Mouse (Mus musculus) kidney, embryonic 15.5 days (tissue): ENCODE results near the gene Camk2n1. TPM values are rescaled to one million over a fixed set of nuclear protein-coding genes. Genes with fewer than 3 reads are reported as not detected.

Experiments
- ATAC-seq: fragments of 200-750 bp; cut with Nextera tagmentation; replicated peaks from 2 replicates; pipeline ENCODE4 v1.8.0; 2017; ENCODE audit warnings: moderate TSS enrichment; ENCODE audit not compliant: low FRiP score
- H3K27ac ChIP-seq: fragments of 300-500 bp; sonication (generic); 2 replicates; pipeline ENCODE4 v1.5.1; 2015; ENCODE audit warnings: mild to moderate bottlenecking, inconsistent platforms
- H3K27me3 ChIP-seq: fragments of 300-500 bp; sonication (generic); 2 replicates; pipeline ENCODE4 v1.6.1; 2015; ENCODE audit warnings: inconsistent platforms
- H3K36me3 ChIP-seq: fragments of 300-500 bp; sonication (generic); 2 replicates; pipeline ENCODE4 v1.6.1; 2015; ENCODE audit warnings: inconsistent platforms
- H3K4me1 ChIP-seq: fragments of 300-500 bp; sonication (generic); 2 replicates; pipeline ENCODE4 v1.6.1; 2015; ENCODE audit warnings: inconsistent platforms
- H3K4me2 ChIP-seq: fragments of 300-500 bp; sonication (generic); 2 replicates; pipeline ENCODE4 v1.6.1; 2015; ENCODE audit warnings: moderate library complexity, mild to moderate bottlenecking, inconsistent platforms
- H3K4me3 ChIP-seq: fragments of 300-500 bp; sonication (generic); replicated peaks from 2 replicates; pipeline ENCODE4 v1.5.1; 2015; ENCODE audit warnings: mild to moderate bottlenecking, inconsistent platforms
- H3K9ac ChIP-seq: fragments of 300-500 bp; sonication (generic); 2 replicates; pipeline ENCODE4 v1.6.1; 2015; ENCODE audit warnings: mild to moderate bottlenecking, inconsistent platforms
- H3K9me3 ChIP-seq: fragments of 300-500 bp; sonication (generic); replicated peaks from 2 replicates; pipeline ENCODE4 v1.6.1; 2016; ENCODE audit warnings: inconsistent platforms
- WGBS: fragments of 180-500 bp; shearing (Covaris S2); methylation state at CpG from one replicate; pipeline ENCODE4 v1.1.7; 2015; ENCODE audit warnings: mixed read lengths; 5-methylcytosine and 5-hydroxymethylcytosine counted together
- polyA plus RNA-seq: library from polyadenylated mRNA; unstranded; fragments of >200 nt; fragmentation: Nextera tagmentation; extraction: Ambion mirVana; gene quantifications from 2 replicates; pipeline ENCODE4 v1.2.1, GENCODE M21; 2015

The Camk2n1 gene
- polyA plus RNA-seq, 1 experiment from 2014 or later = 7.6 TPM

DNA sequence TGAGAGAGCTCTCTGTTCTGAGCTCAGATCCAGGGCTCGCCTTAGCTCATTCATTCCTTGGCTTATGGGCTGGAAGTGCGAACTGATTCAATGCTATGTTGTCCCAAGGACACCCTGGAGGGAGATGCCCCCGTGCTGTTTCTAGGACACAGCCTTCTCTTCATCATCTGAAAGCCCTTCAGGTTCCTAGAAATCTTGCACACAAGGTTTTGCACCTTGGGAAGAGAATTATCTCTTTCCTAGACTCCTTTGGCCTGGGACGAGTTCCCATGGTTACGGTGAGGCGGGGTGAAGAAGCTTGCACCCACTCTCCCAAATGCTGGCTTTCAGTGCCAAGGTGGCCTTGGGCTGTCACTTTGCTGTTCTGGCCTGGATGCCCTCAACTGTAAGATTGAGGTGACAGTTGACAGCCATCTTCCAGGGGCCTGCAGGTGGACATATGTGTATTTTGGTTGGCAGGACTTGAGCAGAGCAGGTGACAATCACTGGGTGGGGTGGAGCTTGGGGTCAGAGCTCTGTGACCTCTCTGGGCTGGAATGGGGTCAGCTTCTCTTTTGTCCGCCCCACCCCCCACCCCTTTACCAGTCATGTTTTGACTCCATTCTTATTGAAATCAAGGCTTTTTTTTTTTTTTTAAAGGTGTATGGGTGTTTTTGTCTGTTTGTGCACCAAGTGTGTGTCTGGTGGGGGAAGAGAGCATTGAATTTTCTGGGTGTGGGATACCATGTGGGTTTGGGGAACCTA is 5.1 kb upstream of the Camk2n1 start:
- H3K9ac ChIP-seq = no peak overlapping the region
- no peak overlapping the region for H3K4me3 ChIP-seq
- H3K4me1 ChIP-seq = peaks cover 29% of the 10 kb centered on the region
- no peaks in the 10 kb centered on the region for H3K9me3 ChIP-seq
- ATAC-seq = no peak
- 74% methylated on average over 7 of the region's 7 CpGs for WGBS
- H3K36me3 ChIP-seq = no peaks in the 10 kb centered on the region
- H3K27me3 ChIP-seq = peaks cover 24% of the 10 kb centered on the region
- H3K4me2 ChIP-seq = no peak overlapping the region
- H3K27ac ChIP-seq = no peak overlapping the region

DNA sequence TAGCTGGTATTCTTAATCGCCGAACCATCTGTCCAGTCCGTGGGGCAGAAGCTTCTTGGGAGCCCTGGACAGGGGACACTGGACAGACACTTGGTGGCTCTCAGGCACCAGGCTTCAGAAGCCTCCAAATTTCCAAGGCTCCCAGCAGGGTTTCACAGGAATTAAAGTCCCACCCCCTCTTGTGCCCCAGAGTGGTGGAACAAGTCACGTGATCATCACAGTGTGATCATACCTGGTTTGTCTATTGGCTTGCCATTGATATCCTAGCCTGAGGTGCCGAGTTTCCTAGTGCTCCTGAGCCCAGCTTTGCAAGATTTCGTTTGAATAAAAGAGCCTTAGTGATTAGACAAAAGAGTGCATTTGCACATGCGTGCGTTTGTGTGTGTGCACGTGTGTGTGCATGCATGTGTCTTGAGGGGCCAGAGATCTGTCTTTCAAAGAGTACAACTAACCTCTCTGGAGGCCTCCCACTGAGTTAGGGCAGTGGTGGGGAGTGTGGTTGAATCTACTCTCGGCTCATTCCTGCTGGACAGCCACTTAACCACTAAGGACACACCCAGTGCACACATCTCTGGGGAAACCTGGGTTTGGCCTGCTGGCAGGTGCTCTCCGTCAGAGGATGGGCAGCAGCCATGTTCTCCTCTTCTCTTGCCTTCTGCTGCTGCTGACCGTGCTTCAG is 4.3 kb upstream of the Camk2n1 start:
- WGBS = 66% methylated on average over 12 of the region's 12 CpGs
- H3K9ac ChIP-seq = no peak overlapping the region
- H3K36me3 ChIP-seq = no peaks in the 10 kb centered on the region
- peaks cover 29% of the 10 kb centered on the region for H3K4me1 ChIP-seq
- no peak overlapping the region for H3K4me3 ChIP-seq
- peaks cover 24% of the 10 kb centered on the region for H3K27me3 ChIP-seq
- H3K9me3 ChIP-seq = no peaks in the 10 kb centered on the region
- no peak overlapping the region for H3K4me2 ChIP-seq
- no peak for ATAC-seq
- no peak overlapping the region for H3K27ac ChIP-seq

DNA sequence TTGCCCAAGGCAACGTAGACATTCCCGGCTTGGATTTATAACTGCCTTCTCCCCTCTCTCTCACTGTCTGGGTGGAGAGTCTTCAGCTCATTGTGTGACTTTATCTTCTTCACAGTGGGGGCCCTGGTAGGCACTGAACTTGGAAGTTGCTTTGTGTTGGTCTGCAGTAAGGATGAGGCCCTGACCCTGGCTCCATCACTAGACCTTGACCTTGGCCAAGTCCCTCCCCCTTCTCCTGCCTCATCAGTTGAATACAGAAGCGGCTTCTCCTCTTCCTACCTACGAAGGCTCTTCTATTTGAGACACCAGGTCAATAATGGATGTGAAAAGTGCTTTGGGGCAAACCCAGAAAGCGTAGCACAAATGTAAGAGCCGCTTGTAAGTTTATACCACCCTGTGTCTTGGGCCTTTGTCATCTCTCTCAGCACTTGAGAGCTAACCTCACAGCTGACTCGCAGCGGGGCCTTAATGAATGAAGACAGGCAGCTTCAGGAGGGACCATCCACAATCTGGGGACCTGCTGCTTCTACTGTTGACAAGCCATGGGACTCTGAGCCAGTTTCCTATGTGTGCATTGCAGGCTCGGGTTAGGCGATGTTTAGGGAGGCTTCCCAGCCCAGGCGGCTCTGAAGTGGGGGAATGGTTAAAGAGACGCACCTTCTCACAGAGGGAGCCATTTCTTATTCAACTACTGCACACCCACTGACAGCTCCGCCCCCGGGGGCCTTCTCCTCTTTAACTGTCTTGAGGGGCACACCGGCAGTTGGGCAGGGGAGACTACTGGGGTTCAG is 1.6 kb upstream of the Camk2n1 start:
- Histone ChIP-seq H3K36me3 (no peaks in the 10 kb centered on the region), H3K9me3 (no peaks in the 10 kb centered on the region), H3K9ac (no peak overlapping the region), H3K4me1 (peaks cover 44% of the 10 kb centered on the region), H3K4me2 (no peak overlapping the region), H3K27ac (peak overlapping the region; percentile 97; the same call in 1 of the 2 replicates), H3K4me3 (no peak overlapping the region), H3K27me3 (peaks cover 11% of the 10 kb centered on the region)
- 42% methylated on average over 15 of the region's 15 CpGs for WGBS
- ATAC-seq = no peak

DNA sequence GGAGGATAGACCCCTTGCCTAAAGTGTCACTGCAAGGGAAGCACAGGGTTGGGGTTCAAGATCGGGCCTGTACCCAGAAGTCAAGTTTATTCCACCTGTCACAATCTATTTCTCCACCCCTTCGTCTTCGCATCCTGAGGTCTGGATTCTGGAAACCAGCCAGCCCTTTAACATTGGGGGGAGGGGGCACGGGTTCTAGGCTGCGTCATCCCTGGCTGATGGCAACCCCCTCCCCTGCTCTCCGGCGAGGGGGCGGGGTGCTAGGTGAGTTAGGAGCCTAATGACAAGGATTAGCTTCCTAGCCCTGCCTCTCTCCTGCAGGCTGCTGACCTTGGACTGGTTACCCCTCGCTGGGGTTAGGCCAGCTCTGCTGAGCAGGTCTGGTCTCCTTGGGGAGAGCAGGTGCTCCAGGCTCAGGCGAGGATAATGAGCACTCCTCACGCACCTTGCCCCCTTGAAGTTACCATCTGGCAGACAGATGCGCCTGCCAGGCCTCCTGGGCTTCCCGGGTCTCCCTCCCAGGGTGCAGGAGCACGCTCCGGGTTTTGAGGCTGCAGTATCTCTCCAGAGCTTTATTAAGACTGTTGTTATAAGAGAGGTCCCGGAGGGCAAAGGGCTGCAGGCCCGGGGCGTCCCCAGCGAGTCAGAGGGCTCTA is 889 bp upstream of the Camk2n1 start:
- Histone ChIP-seq H3K36me3 (no peaks in the 10 kb centered on the region; the same call in 1 of the 2 replicates), H3K4me1 (peaks cover 44% of the 10 kb centered on the region), H3K9me3 (no peaks in the 10 kb centered on the region), H3K4me2 (peak overlapping the region; percentile 81), H3K4me3 (peak overlapping the region; percentile 97), H3K9ac (peak overlapping the region; percentile 98; the same call in 1 of the 2 replicates), H3K27ac (peak overlapping the region; percentile 97), H3K27me3 (peaks cover 11% of the 10 kb centered on the region)
- peak; percentile 34 for ATAC-seq
- WGBS = 12% methylated on average over 19 of the region's 19 CpGs

DNA sequence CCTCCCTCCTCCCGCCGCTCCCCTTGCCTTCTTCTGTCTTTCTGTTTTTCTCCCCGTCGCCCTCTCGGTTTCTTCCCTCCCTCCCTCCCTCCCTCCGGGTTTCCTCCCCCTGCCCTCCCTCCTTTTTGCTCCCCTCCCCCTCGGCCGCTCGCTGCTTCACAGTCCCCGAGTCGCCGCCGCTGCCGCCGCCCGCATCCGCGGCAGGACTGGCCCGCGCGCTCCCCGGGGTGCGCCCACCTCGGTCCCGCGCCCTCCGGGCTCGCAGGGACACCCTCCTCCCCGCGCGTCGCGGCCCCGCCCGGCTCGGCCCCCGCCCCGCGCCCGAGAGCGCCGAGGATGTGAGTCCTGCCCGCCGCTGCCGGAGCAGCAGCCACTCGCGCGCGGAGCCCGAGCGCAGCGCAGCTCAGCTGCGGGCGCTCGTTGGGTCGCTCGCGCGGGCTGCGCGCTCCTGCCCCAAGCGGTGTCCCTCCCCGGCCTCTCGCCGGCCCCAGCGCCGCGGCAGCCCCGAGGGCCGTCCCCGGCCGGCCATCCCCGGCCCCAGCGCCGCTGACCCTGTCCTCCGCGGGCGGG is 542 bp downstream of the Camk2n1 start:
- ATAC-seq = peak; percentile 43
- Histone ChIP-seq H3K4me3 (peak overlapping the region; percentile 97), H3K4me2 (peak overlapping the region; percentile 81), H3K27ac (peak overlapping the region; percentile 97), H3K9me3 (no peaks in the 10 kb centered on the region), H3K36me3 (peaks cover 7% of the 10 kb centered on the region; the same call in 1 of the 2 replicates), H3K27me3 (peaks cover 11% of the 10 kb centered on the region), H3K9ac (peak overlapping the region; percentile 98), H3K4me1 (peaks cover 55% of the 10 kb centered on the region)
- under 1% methylated on average over 78 of the region's 78 CpGs for WGBS

DNA sequence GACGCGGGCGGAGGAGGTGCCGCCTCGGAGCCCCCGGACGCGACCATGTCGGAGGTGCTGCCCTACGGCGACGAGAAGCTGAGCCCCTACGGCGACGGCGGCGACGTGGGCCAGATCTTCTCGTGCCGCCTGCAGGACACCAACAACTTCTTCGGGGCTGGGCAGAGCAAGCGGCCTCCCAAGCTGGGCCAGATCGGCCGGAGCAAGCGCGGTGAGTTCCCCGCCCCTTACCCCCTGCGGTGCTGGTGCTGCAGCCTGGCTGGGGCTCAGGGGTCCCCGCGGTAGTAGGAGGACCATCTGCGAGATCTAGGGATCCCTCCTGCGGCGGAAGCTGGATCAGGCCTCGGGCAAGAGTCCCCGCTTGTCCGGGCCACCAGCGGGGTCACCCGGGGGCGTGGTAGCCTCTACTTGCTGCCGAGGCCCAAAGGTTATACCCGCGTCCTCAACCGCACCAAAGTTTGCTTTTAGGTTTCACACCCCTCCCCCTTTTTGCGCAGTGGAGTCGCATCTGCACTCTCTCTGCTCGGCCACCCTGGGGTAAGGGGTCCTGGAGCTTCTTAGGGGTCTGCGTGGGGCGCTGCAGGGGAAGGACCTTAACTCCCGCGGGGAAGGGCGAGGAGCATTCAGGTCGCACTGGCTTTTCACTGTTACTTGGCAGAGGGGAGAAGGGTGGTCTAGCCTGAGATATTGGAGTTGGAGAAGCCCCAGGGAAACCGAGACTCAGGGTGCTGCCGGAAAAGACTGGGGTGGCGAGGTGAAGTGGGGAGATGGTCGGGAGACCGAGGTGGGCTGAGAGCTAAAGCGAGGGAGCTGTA is 1.2 kb downstream of the Camk2n1 start:
- ATAC-seq = peak; percentile 12
- peak overlapping the region; percentile 98 for H3K9ac ChIP-seq
- peak overlapping the region; percentile 81 for H3K4me2 ChIP-seq
- peaks cover 8% of the 10 kb centered on the region; the same call in 1 of the 2 replicates for H3K36me3 ChIP-seq
- H3K27ac ChIP-seq = peak overlapping the region; percentile 97
- H3K4me1 ChIP-seq = peaks cover 62% of the 10 kb centered on the region
- under 1% methylated on average over 58 of the region's 58 CpGs for WGBS
- peaks cover 11% of the 10 kb centered on the region for H3K27me3 ChIP-seq
- H3K4me3 ChIP-seq = peak overlapping the region; percentile 97
- H3K9me3 ChIP-seq = no peaks in the 10 kb centered on the region

DNA sequence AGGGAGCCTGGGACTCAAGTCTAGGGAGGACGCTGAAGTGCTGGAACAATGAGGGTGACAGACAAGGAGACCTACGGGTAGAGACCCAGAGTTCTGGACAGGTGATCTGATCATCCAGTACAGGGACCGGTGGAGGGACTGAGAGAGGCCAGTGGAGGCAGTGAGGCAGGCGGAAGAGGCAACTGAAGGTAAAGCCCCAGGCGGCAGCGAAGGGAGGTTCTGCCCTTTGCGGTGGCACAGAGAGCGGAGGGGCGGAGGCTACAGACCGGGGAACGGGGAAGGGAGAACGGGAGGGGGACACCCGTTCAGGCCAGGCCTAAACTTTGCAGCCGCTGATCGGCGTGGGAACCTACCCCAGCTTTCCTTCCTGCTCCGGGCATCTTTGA is 1.8 kb downstream of the Camk2n1 start:
- WGBS = under 1% methylated on average over 17 of the region's 17 CpGs
- Histone ChIP-seq H3K27ac (peak overlapping the region; percentile 97), H3K9ac (peak overlapping the region; percentile 98), H3K27me3 (peaks cover 11% of the 10 kb centered on the region), H3K4me3 (peak overlapping the region; percentile 97), H3K36me3 (peaks cover 8% of the 10 kb centered on the region; the same call in 1 of the 2 replicates), H3K4me1 (peaks cover 68% of the 10 kb centered on the region), H3K4me2 (peak overlapping the region; percentile 81), H3K9me3 (no peaks in the 10 kb centered on the region)
- no peak for ATAC-seq

DNA sequence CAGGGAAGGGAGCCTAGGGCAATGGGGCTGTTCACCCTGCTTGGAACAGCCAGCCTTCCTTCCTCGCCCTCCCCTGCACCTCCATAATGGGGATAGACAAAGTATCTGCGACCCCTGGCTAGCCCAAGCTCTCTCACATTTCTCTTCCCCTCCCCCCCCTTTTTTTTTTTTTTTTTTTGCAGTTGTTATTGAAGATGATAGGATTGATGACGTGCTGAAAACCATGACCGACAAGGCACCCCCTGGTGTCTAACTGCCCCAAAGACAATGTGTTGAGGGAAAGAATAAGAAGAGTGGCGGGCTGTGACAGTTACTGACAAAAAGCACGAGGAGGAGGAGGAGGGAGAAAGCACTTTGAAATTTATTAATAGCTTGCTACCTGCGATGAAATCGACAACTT is 2.4 kb downstream of the Camk2n1 start:
- peaks cover 11% of the 10 kb centered on the region for H3K27me3 ChIP-seq
- peak overlapping the region; percentile 81 for H3K4me2 ChIP-seq
- ATAC-seq = no peak
- H3K4me3 ChIP-seq = peak overlapping the region; percentile 97
- peak overlapping the region; percentile 97 for H3K27ac ChIP-seq
- WGBS = 15% methylated on average over 6 of the region's 8 CpGs
- no peaks in the 10 kb centered on the region for H3K9me3 ChIP-seq
- H3K4me1 ChIP-seq = peaks cover 73% of the 10 kb centered on the region
- H3K36me3 ChIP-seq = peaks cover 8% of the 10 kb centered on the region; the same call in 1 of the 2 replicates
- H3K9ac ChIP-seq = peak overlapping the region; percentile 98

DNA sequence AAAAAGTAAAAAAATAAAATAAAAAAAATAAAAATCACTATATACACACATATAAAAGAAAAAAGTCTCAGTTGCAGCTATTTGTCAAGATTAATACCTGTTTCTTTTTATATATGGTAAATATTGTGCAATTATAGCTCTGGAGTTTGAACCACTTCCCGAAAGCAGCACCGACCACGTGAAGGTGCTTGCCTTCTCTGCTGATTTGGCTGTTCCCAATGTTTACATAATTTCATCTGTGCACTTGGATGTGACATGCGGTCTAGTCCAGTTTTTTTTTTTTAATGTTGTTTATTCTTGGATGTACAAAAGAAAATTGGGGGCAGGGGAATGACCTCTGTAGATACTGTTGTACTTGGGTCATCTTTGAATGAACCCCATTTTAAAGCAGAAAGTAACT is 3.0 kb downstream of the Camk2n1 start:
- H3K4me3 ChIP-seq = peak overlapping the region; percentile 97
- peaks cover 8% of the 10 kb centered on the region; the same call in 1 of the 2 replicates for H3K36me3 ChIP-seq
- H3K27ac ChIP-seq = no peak overlapping the region
- 45% methylated on average over 4 of the region's 4 CpGs for WGBS
- no peaks in the 10 kb centered on the region for H3K9me3 ChIP-seq
- peaks cover 78% of the 10 kb centered on the region for H3K4me1 ChIP-seq
- no peak overlapping the region for H3K9ac ChIP-seq
- no peak for ATAC-seq
- peaks cover 11% of the 10 kb centered on the region for H3K27me3 ChIP-seq
- peak overlapping the region; percentile 81 for H3K4me2 ChIP-seq

DNA sequence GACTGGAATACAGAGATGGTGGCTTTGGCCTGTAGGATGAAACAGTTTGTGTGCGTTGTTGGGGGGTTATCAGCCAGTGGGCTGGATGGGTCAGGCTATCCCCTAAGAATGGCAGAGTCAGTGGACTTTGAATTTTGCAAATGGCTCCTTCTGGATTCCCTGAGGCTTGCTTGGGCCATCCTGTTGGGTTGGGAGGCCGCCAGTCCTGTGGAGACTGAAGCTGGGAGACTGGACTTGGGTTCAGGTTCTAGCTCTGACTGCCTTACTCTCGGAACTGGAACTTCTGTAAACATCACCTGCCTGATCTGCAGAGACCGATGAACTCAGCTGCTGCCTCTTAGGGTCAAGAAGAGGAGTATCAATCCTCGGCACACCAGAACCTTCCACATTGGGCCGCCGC is 4.1 kb downstream of the Camk2n1 start:
- H3K27ac ChIP-seq = no peak overlapping the region
- H3K36me3 ChIP-seq = peaks cover 8% of the 10 kb centered on the region; the same call in 1 of the 2 replicates
- peaks cover 2% of the 10 kb centered on the region for H3K27me3 ChIP-seq
- H3K9me3 ChIP-seq = no peaks in the 10 kb centered on the region
- no peak overlapping the region for H3K4me3 ChIP-seq
- peaks cover 79% of the 10 kb centered on the region for H3K4me1 ChIP-seq
- no peak overlapping the region for H3K9ac ChIP-seq
- 0 out of 2 replicates have a peak overlapping the region, but pooled peaks have one; percentile 16 for H3K4me2 ChIP-seq
- 81% methylated on average over 7 of the region's 7 CpGs for WGBS
- no peak for ATAC-seq
